Mouse (Mus musculus): ENCODE measurements around the gene Fat2.

Fat2 gene

DNA sequence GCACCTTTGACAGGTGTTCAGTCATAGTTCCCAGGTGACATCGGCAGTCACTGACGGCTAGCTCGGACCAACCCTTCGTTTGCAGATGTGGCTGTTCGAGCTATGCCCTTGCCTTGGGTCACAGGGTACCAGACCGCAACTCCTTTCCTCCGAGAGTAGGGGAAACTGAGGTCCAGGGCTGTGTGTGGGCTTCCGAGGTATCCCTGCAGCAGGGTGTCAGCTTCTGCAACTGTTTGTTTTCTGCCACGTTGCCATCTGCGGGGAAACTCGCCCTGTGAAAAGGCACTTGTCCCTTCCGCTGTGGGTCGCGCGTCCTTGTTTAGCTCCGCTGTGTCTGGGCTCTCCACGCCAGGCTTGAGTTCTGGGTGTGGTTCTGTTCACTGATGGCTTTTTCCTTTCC, 131.8 kb downstream of the Fat2 start:
- in situ Hi-C loops (cut with MboI; ENCODE audit: unreplicated experiment in 2 of 2): loop anchor here (5.0 to 25.0 kb wide), 4 partner anchors 33 to 908 kb away; no protein-coding TSS in a partner anchor

DNA sequence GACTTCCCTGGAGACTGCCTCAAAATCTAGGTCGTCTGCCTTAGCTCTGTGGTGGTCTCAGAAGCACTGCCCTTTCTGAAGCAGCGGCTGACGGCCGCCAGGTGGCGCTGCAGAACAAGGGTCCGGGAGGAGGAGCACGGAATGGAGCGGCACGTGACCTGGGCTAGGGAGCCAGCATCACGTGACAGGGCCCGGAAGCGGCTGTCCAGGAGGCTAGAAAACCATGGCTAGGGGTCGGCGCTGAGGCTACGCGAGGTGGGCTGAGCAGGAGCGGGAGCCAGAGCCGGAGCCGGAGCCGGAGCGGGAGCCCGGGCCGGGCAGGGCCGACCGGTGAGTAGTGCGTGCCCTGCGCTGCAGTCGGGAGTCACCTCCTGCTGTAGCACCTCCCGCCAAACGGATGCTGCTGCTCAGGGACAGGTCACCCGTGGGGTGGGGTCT, 132.2 kb downstream of the Fat2 start, which contains the start of gene Slc36a1:
TSS of gene Slc36a1 (plus strand) at position 192 of the 438 bp plus-strand sequence.
- in situ Hi-C loops (cut with MboI; ENCODE audit: unreplicated experiment in 2 of 2): loop anchor here (5.0 to 25.0 kb wide), 4 partner anchors 33 to 908 kb away; no protein-coding TSS in a partner anchor

Data from v-Abl transformed pro-B cells (cell line).